18 mouse cellular contexts compared by ENCODE assay signal in the genomic region with DNA sequence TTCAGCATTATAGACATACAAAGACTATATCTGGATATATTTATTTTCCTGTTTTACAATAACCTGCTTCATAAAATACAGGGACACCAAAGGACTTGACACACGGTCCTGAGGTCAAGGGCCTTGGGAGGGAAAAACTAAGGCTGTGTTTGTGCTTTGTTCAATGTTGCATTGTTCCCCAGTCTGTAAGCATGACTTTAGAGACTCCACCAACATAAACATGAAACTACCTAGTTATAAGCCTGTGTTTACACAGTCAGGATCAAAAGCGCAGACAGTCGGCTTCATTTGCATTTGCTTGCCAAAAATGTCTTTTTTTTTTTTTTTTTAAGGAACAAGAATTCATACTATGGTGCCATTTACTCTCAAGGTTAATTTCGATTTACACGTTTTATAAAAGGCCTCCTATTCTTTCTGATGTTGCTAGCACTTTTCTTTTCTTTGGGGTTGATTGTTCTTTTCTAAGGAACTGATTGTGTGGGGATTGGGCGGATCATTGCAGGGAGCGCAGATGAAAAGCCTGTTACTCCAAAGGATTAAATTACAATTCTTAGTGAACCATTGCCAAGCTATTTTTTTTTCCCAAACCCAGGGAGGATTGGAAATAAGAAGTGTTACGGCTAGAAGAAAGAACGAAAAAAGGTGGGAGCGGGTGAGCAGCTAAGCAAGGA. TPM values are rescaled to one million over a fixed set of nuclear protein-coding genes. Genes with fewer than 3 reads are reported as not detected.
DNase-seq lines count a peak whose midpoint lies in the region; ATAC-seq and TF ChIP-seq lines count a peak whose summit lies in the region.
"Had no signal": no experiment of that assay in that cellular context is flagged by ENCODE, and none has a peak within 500 bp of the region (broad histone marks: within the 10 kb centered on the region; RNA-seq: fewer than 3 reads in every experiment).

No protein-coding gene starts in this region.

- no peak overlapping the region for H3K4me3 ChIP-seq in forebrain, embryonic 13.5 days
- no peak overlapping the region for H3K4me3 ChIP-seq in forebrain, embryonic 10.5 days
- no peak overlapping the region for H3K4me3 ChIP-seq in lung, embryonic 16.5 days (ENCODE audit: low read length)
- no peak overlapping the region for H3K4me3 ChIP-seq in lung, adult 2 months (replicated peaks; ENCODE audit: extremely low read depth, low read depth, low read length)
- no peak overlapping the region for H3K4me3 ChIP-seq in forebrain, embryonic 14.5 days (ENCODE audit: low read depth, low read length)
- H3K4me3 ChIP-seq in midbrain, embryonic 14.5 days (replicated peaks; ENCODE audit: low read depth, low read length): no peak overlapping the region
- H3K4me3 ChIP-seq: heart, embryonic 10.5 days; megakaryocyte, embryonic 14.5 days had no signal

- no peak for TF ChIP-seq CTCF in lung, adult 2 months (IDR thresholded peaks at IDR 0.05; ENCODE audit: insufficient read depth, low read length)

- no peaks in the 10 kb centered on the region for H3K36me3 ChIP-seq in forebrain, embryonic 13.5 days (ENCODE audit: poor library complexity, severe bottlenecking)
- no peaks in the 10 kb centered on the region for H3K36me3 ChIP-seq in forebrain, embryonic 10.5 days (replicated peaks)
- H3K36me3 ChIP-seq in lung, embryonic 16.5 days (ENCODE audit: control insufficient read depth, insufficient read depth, low read length): no peaks in the 10 kb centered on the region
- H3K36me3 ChIP-seq in forebrain, embryonic 14.5 days (ENCODE audit: control insufficient read depth, insufficient read depth, low read length): no peaks in the 10 kb centered on the region
- H3K36me3 ChIP-seq in midbrain, embryonic 14.5 days (ENCODE audit: control insufficient read depth, insufficient read depth, low read length): no peaks in the 10 kb centered on the region
- H3K36me3 ChIP-seq: heart, embryonic 10.5 days had no signal

- H3K27me3 ChIP-seq in forebrain, embryonic 13.5 days: 0 out of 2 replicates have a peak, but pooled peaks cover 3% of the 10 kb centered on the region
- H3K27me3 ChIP-seq in forebrain, embryonic 10.5 days (ENCODE audit: poor library complexity, severe bottlenecking): peaks cover 33% of the 10 kb centered on the region
- H3K27me3 ChIP-seq in lung, embryonic 16.5 days (ENCODE audit: control insufficient read depth, insufficient read depth, low read depth, low read length): no peaks in the 10 kb centered on the region
- H3K27me3 ChIP-seq in forebrain, embryonic 14.5 days (replicated peaks; ENCODE audit: control insufficient read depth, insufficient read depth, low read length): no peaks in the 10 kb centered on the region
- H3K27me3 ChIP-seq in midbrain, embryonic 14.5 days (ENCODE audit: control insufficient read depth, insufficient read depth, low read length): no peaks in the 10 kb centered on the region; the same call in 1 of the 2 replicates
- H3K27me3 ChIP-seq: CH12.LX had no signal

- H3K27ac ChIP-seq in forebrain, embryonic 13.5 days: no peak overlapping the region
- H3K27ac ChIP-seq in forebrain, embryonic 10.5 days: no peak overlapping the region
- peak overlapping the region; percentile 5; the same call in 1 of the 2 replicates for H3K27ac ChIP-seq in lung, embryonic 16.5 days (ENCODE audit: low read length)
- no peak overlapping the region for H3K27ac ChIP-seq in forebrain, embryonic 14.5 days (ENCODE audit: low read depth, low read length)
- H3K27ac ChIP-seq in midbrain, embryonic 14.5 days (replicated peaks; ENCODE audit: low read depth, low read length): no peak overlapping the region
- H3K27ac ChIP-seq: heart, embryonic 10.5 days; hindbrain, embryonic 14.5 days had no signal

- no peaks in the 10 kb centered on the region for H3K9me3 ChIP-seq in forebrain, embryonic 13.5 days (replicated peaks)
- H3K9me3 ChIP-seq in forebrain, embryonic 10.5 days: no peaks in the 10 kb centered on the region
- no peaks in the 10 kb centered on the region for H3K9me3 ChIP-seq in lung, embryonic 16.5 days (ENCODE audit: control insufficient read depth, low read length)
- no peaks in the 10 kb centered on the region for H3K9me3 ChIP-seq in forebrain, embryonic 14.5 days (replicated peaks; ENCODE audit: control insufficient read depth, low read length)
- no peaks in the 10 kb centered on the region for H3K9me3 ChIP-seq in midbrain, embryonic 14.5 days (ENCODE audit: control insufficient read depth, low read length)
- H3K9me3 ChIP-seq: heart, embryonic 10.5 days; megakaryocyte, embryonic 14.5 days had no signal

- ATAC-seq in forebrain, embryonic 13.5 days: 0 out of 2 replicates have a peak, but pooled peaks have one; percentile 50
- no peak for ATAC-seq in lung, embryonic 16.5 days (ENCODE audit: low read depth)
- peak; percentile 32; the same call in 1 of the 2 replicates for ATAC-seq in forebrain, embryonic 14.5 days
- ATAC-seq in midbrain, embryonic 14.5 days (ENCODE audit: low FRiP score, low TSS enrichment): no peak
- no peak for ATAC-seq in erythroid progenitor cell, adult 5-6 weeks (replicated peaks; ENCODE audit: low FRiP score, poor library complexity, severe bottlenecking)

- H3K4me1 ChIP-seq in forebrain, embryonic 13.5 days: peaks cover 14% of the 10 kb centered on the region
- H3K4me1 ChIP-seq in forebrain, embryonic 10.5 days: peaks cover 14% of the 10 kb centered on the region
- peaks cover 37% of the 10 kb centered on the region for H3K4me1 ChIP-seq in lung, embryonic 16.5 days (replicated peaks; ENCODE audit: control insufficient read depth, insufficient read depth, low read length)
- H3K4me1 ChIP-seq in lung, adult 2 months (ENCODE audit: control insufficient read depth, insufficient read depth, low read length): peaks cover 14% of the 10 kb centered on the region
- peaks cover 12% of the 10 kb centered on the region for H3K4me1 ChIP-seq in forebrain, embryonic 14.5 days (ENCODE audit: control insufficient read depth, insufficient read depth, low read length)
- peaks cover 3% of the 10 kb centered on the region; the same call in 1 of the 2 replicates for H3K4me1 ChIP-seq in midbrain, embryonic 14.5 days (ENCODE audit: control insufficient read depth, insufficient read depth, low read length)
- H3K4me1 ChIP-seq: megakaryocyte, embryonic 14.5 days had no signal

- H3K9ac ChIP-seq in forebrain, embryonic 13.5 days: no peak overlapping the region
- no peak overlapping the region for H3K9ac ChIP-seq in lung, embryonic 16.5 days (ENCODE audit: low read length)
- no peak overlapping the region for H3K9ac ChIP-seq in forebrain, embryonic 14.5 days (ENCODE audit: low read length)
- H3K9ac ChIP-seq in midbrain, embryonic 14.5 days (replicated peaks; ENCODE audit: low read length): no peak overlapping the region
- H3K9ac ChIP-seq: hindbrain, embryonic 14.5 days had no signal

- DNase-seq in forebrain, embryonic 10.5 days (ENCODE audit: extremely low spot score, low spot score): no peak
- no peak for DNase-seq in lung, adult 2 months
- DNase-seq in forebrain, embryonic 14.5 days (ENCODE audit: low spot score): peak; percentile 65
- peak; percentile 58 for DNase-seq in midbrain, embryonic 14.5 days
- no peak for DNase-seq in adrenal gland, postnatal 25 days
- DNase-seq: cerebellum, postnatal 14 days; gastrocnemius, postnatal 36 days; heart, postnatal 14 days; kidney, adult 18-20 months; kidney, postnatal 4 days; thymus, adult 18-20 months had no signal

- no peak for TF ChIP-seq POLR2A in lung, adult 2 months (IDR thresholded peaks at IDR 0.05; ENCODE audit: borderline replicate concordance, extremely low read depth, low read depth, low read length)

- peak overlapping the region; percentile 10; the same call in 1 of the 2 replicates for H3K4me2 ChIP-seq in forebrain, embryonic 13.5 days
- H3K4me2 ChIP-seq in lung, embryonic 16.5 days (ENCODE audit: low read depth, low read length): no peak overlapping the region
- no peak overlapping the region for H3K4me2 ChIP-seq in forebrain, embryonic 14.5 days (ENCODE audit: low read length)
- H3K4me2 ChIP-seq in midbrain, embryonic 14.5 days (ENCODE audit: low read length): no peak overlapping the region
- H3K4me2 ChIP-seq: hindbrain, embryonic 14.5 days had no signal

- 8% methylated on average over 10 of the region's 10 CpGs for WGBS in forebrain, embryonic 13.5 days
- 47% methylated on average over 10 of the region's 10 CpGs for WGBS in forebrain, embryonic 10.5 days
- WGBS in lung, embryonic 16.5 days: 54% methylated on average over 10 of the region's 10 CpGs
- WGBS in lung, adult 2 months: 52% methylated on average over 10 of the region's 10 CpGs
- WGBS in forebrain, embryonic 14.5 days: 8% methylated on average over 10 of the region's 10 CpGs
- 10% methylated on average over 10 of the region's 10 CpGs for WGBS in midbrain, embryonic 14.5 days

RNA-seq across cellular contexts. Expression of a gene that starts 41.6 kb away (rescaled TPM):
- polyA plus RNA-seq in forebrain, embryonic 13.5 days (2015; fragmentation: Nextera tagmentation; extraction: Ambion mirVana): 9.6 and 14.6 TPM in 2 replicates
- 5.8 and 6.6 TPM in 2 replicates for polyA plus RNA-seq in forebrain, embryonic 10.5 days (2016; fragmentation: Nextera tagmentation; extraction: Ambion mirVana)
- polyA plus RNA-seq in lung, embryonic 16.5 days (2015; fragmentation: Nextera tagmentation; extraction: Ambion mirVana): 3.8 and 6.2 TPM in 2 replicates
- 6.6 and 13.0 TPM in 2 replicates for polyA plus RNA-seq in lung, adult 2 months (2012; rRNA removed)
- polyA plus RNA-seq in forebrain, embryonic 14.5 days (2014; fragmentation: Nextera tagmentation; extraction: Ambion mirVana): 10.6 and 10.9 TPM in 2 replicates
- polyA plus RNA-seq in midbrain, embryonic 14.5 days (2014; fragmentation: Nextera tagmentation; extraction: Ambion mirVana): 14.1 and 15.1 TPM in 2 replicates
- total RNA-seq in adrenal gland, postnatal 25 days (2021): 25.2 and 29.4 TPM in 2 replicates
- 8.4 and 39.6 TPM in 2 replicates for total RNA-seq in erythroid progenitor cell, adult 5-6 weeks (2015; ENCODE audit: low replicate concordance)
- total RNA-seq in erythroid progenitor cell, adult 5-6 weeks (2017; ENCODE audit: low replicate concordance): 5.5 and 7.3 TPM in 2 replicates

Comparison
In these comparisons a context has a peak if more than half of its experiments do, and no peak if none do; other contexts are left out.
1. DNase-seq: peak in forebrain, embryonic 14.5 days (single experiment) and midbrain, embryonic 14.5 days (single experiment); none in forebrain, embryonic 10.5 days (single experiment), lung, adult 2 months (single experiment) and adrenal gland, postnatal 25 days (single experiment).
2. ATAC-seq: peak in forebrain, embryonic 13.5 days (single experiment) and forebrain, embryonic 14.5 days (single experiment); none in lung, embryonic 16.5 days (single experiment), midbrain, embryonic 14.5 days (single experiment) and erythroid progenitor cell, adult 5-6 weeks (single experiment).